In genomic region chr2:119799181-119799960, GRCm38 (mm10) we compare ENCODE assay signal across 8 mouse cellular contexts. TPM values are rescaled to one million over a fixed set of nuclear protein-coding genes. Genes with fewer than 3 reads are reported as not detected.
DNase-seq lines count a peak whose midpoint lies in the region; ATAC-seq and TF ChIP-seq lines count a peak whose summit lies in the region.

No protein-coding gene starts in this region.

- H3K27ac ChIP-seq in heart, embryonic 12.5 days (ENCODE audit: poor library complexity, severe bottlenecking), result 0 out of 2 replicates have a peak overlapping the region, but pooled peaks have one; percentile 12
- peak overlapping the region; percentile 79 for H3K27ac ChIP-seq in stomach, embryonic 16.5 days (ENCODE audit: low read length)

- no peaks in the 10 kb centered on the region for H3K79me2 ChIP-seq in C2C12 (ENCODE audit: control insufficient read depth, insufficient read depth)

- no peaks in the 10 kb centered on the region for H3K9me3 ChIP-seq in heart, embryonic 12.5 days (replicated peaks)
- no peaks in the 10 kb centered on the region for H3K9me3 ChIP-seq in stomach, embryonic 16.5 days (replicated peaks; ENCODE audit: control insufficient read depth, low read length)

- peaks cover 55% of the 10 kb centered on the region for H3K4me1 ChIP-seq in heart, embryonic 12.5 days (replicated peaks)
- H3K4me1 ChIP-seq in stomach, embryonic 16.5 days (ENCODE audit: control insufficient read depth, insufficient read depth, low read length), result peaks cover 45% of the 10 kb centered on the region

- H3K4me3 ChIP-seq in C2C12 (ENCODE audit: insufficient read depth, poor library complexity, severe bottlenecking), result peak overlapping the region; percentile 40
- H3K4me3 ChIP-seq in heart, embryonic 12.5 days, result peak overlapping the region; percentile 68
- peak overlapping the region; percentile 87 for H3K4me3 ChIP-seq in stomach, embryonic 16.5 days (replicated peaks; ENCODE audit: low read length)

- peak; percentile 46 for DNase-seq in MN1 (ENCODE audit: low spot score)
- peak; percentile 35 to 63 for DNase-seq in kidney, postnatal 25 days
- no peak for DNase-seq in layer of hippocampus, adult 18-20 months (ENCODE audit: low spot score in 2 of 2)

- peak overlapping the region; percentile 91 for H3K9ac ChIP-seq in heart, embryonic 12.5 days
- peak overlapping the region; percentile 95 for H3K9ac ChIP-seq in stomach, embryonic 16.5 days (ENCODE audit: low read length)

- H3K4me2 ChIP-seq in heart, embryonic 12.5 days, result peak overlapping the region; percentile 97
- peak overlapping the region; percentile 90 for H3K4me2 ChIP-seq in stomach, embryonic 16.5 days (ENCODE audit: low read depth, low read length)

- TF ChIP-seq CTCF in C2C12 (IDR thresholded peaks at IDR 0.05; ENCODE audit: control insufficient read depth, insufficient read depth, insufficient read length), result no peak

- H3K79me3 ChIP-seq in C2C12 (ENCODE audit: low read depth), result no peaks in the 10 kb centered on the region

- under 1% methylated on average over 69 of the region's 89 CpGs for WGBS in heart, embryonic 12.5 days
- under 1% methylated on average over 63 of the region's 89 CpGs for WGBS in stomach, embryonic 16.5 days

- ATAC-seq in common myeloid progenitor, adult 5-6 weeks (replicated peaks; ENCODE audit: low read depth, poor library complexity, severe bottlenecking), result peak; percentile 9; the same call in 1 of the 2 replicates
- ATAC-seq in heart, embryonic 12.5 days (ENCODE audit: insufficient number of reproducible peaks, low FRiP score), result peak; percentile 74
- ATAC-seq in megakaryocyte-erythroid progenitor cell, adult 5-6 weeks (replicated peaks; ENCODE audit: low FRiP score, low TSS enrichment, poor library complexity, severe bottlenecking), result 0 out of 2 replicates have a peak, but pooled peaks have one; percentile 43
- peak; percentile 75 for ATAC-seq in stomach, embryonic 16.5 days (ENCODE audit: insufficient read depth, low FRiP score)

- H3K36me3 ChIP-seq in C2C12 (ENCODE audit: control insufficient read depth, insufficient read depth), result no peaks in the 10 kb centered on the region
- peaks cover 5% of the 10 kb centered on the region; the same call in 1 of the 2 replicates for H3K36me3 ChIP-seq in heart, embryonic 12.5 days
- no peaks in the 10 kb centered on the region for H3K36me3 ChIP-seq in stomach, embryonic 16.5 days (ENCODE audit: control insufficient read depth, insufficient read depth, low read length)

- H3K27me3 ChIP-seq in C2C12 (ENCODE audit: control insufficient read depth, insufficient read depth, insufficient read length), result peaks cover 13% of the 10 kb centered on the region
- peaks cover 20% of the 10 kb centered on the region; the same call in 1 of the 2 replicates for H3K27me3 ChIP-seq in heart, embryonic 12.5 days (replicated peaks)
- H3K27me3 ChIP-seq in stomach, embryonic 16.5 days (ENCODE audit: control insufficient read depth, insufficient read depth, low read length), result no peaks in the 10 kb centered on the region

- H3ac ChIP-seq in C2C12 (ENCODE audit: control insufficient read depth, insufficient read length, low read depth), result peak overlapping the region; percentile 68

TF ChIP-seq in C2C12, 6 proteins besides CTCF, POLR2A, EP300 and RAD21:
- TF ChIP-seq MYOG (IDR thresholded peaks at IDR 0.05; ENCODE audit: control insufficient read depth, extremely low read depth, insufficient read length), result no peak
- TF ChIP-seq MYOD1 (IDR thresholded peaks at IDR 0.05; ENCODE audit: control insufficient read depth, insufficient read length, low read depth), result no peak
- no peak for TF ChIP-seq CEBPB (IDR thresholded peaks at IDR 0.05; ENCODE audit: low read depth)
- no peak for TF ChIP-seq USF1 (IDR thresholded peaks at IDR 0.05; ENCODE audit: low read depth)
- no peak for TF ChIP-seq MAX (IDR thresholded peaks at IDR 0.05)
- TF ChIP-seq FOSL1 (IDR thresholded peaks at IDR 0.05; ENCODE audit: insufficient read depth, low read length, poor library complexity, severe bottlenecking), result no peak

RNA-seq across cellular contexts. Expression of gene Tyro3, which starts 1.8 kb away (rescaled TPM):
- polyA plus RNA-seq in C2C12 (2012; fragmentation: generic; extraction: Trizol), result 9.3 TPM
- 1.1 TPM in 1 of 2 replicates, not detected in the other for total RNA-seq in common myeloid progenitor, adult 5-6 weeks (2017)
- polyA plus RNA-seq in heart, embryonic 12.5 days (2016; fragmentation: Nextera tagmentation; extraction: Ambion mirVana), result 9.2 and 10.7 TPM in 2 replicates
- 0.45 TPM in 1 of 2 replicates, not detected in the other for total RNA-seq in megakaryocyte-erythroid progenitor cell, adult 5-6 weeks (2014; fragmentation: Nextera tagmentation)
- not detected in 2 replicates for total RNA-seq in megakaryocyte-erythroid progenitor cell, adult 5-6 weeks (2017)
- polyA plus RNA-seq in stomach, embryonic 16.5 days (2015; fragmentation: Nextera tagmentation; extraction: Ambion mirVana), result 26.7 and 31.1 TPM in 2 replicates
- 10 to 100 TPM; 87.5 to 93.6 TPM for total RNA-seq in layer of hippocampus, adult 18-20 months (2021)

RNA-seq across cellular contexts. Expression of gene Rpap1, which starts 12.0 kb away (rescaled TPM):
- polyA plus RNA-seq in C2C12 (2012; fragmentation: generic; extraction: Trizol), result 14.2 TPM
- 9.1 and 11.2 TPM in 2 replicates for total RNA-seq in common myeloid progenitor, adult 5-6 weeks (2017)
- 22.8 and 23.9 TPM in 2 replicates for polyA plus RNA-seq in heart, embryonic 12.5 days (2016; fragmentation: Nextera tagmentation; extraction: Ambion mirVana)
- 22.5 and 24.4 TPM in 2 replicates for total RNA-seq in megakaryocyte-erythroid progenitor cell, adult 5-6 weeks (2014; fragmentation: Nextera tagmentation)
- 5.0 and 9.1 TPM in 2 replicates for total RNA-seq in megakaryocyte-erythroid progenitor cell, adult 5-6 weeks (2017)
- 26.1 and 26.7 TPM in 2 replicates for polyA plus RNA-seq in stomach, embryonic 16.5 days (2015; fragmentation: Nextera tagmentation; extraction: Ambion mirVana)
- total RNA-seq in layer of hippocampus, adult 18-20 months (2021), result 10 to 100 TPM; 17.7 to 19.2 TPM

RNA-seq across cellular contexts. Expression of gene Ltk, which starts 39.1 kb away (rescaled TPM):
- polyA plus RNA-seq in C2C12 (2012; fragmentation: generic; extraction: Trizol), result 0.01 TPM
- total RNA-seq in common myeloid progenitor, adult 5-6 weeks (2017), result not detected in 2 replicates
- polyA plus RNA-seq in heart, embryonic 12.5 days (2016; fragmentation: Nextera tagmentation; extraction: Ambion mirVana), result 0.13 and 0.17 TPM in 2 replicates
- total RNA-seq in megakaryocyte-erythroid progenitor cell, adult 5-6 weeks (2014; fragmentation: Nextera tagmentation), result not detected in 2 replicates
- not detected in 2 replicates for total RNA-seq in megakaryocyte-erythroid progenitor cell, adult 5-6 weeks (2017)
- 1.7 and 2.1 TPM in 2 replicates for polyA plus RNA-seq in stomach, embryonic 16.5 days (2015; fragmentation: Nextera tagmentation; extraction: Ambion mirVana)
- total RNA-seq in layer of hippocampus, adult 18-20 months (2021), result 10 to 100 TPM; 12.5 to 15.8 TPM

RNA-seq across cellular contexts. Expression of gene Itpka, which starts 57.2 kb away (rescaled TPM):
- polyA plus RNA-seq in C2C12 (2012; fragmentation: generic; extraction: Trizol), result 0.21 TPM
- 0.18 TPM in 1 of 2 replicates, not detected in the other for total RNA-seq in common myeloid progenitor, adult 5-6 weeks (2017)
- polyA plus RNA-seq in heart, embryonic 12.5 days (2016; fragmentation: Nextera tagmentation; extraction: Ambion mirVana), result 3.0 and 3.1 TPM in 2 replicates
- not detected in 2 replicates for total RNA-seq in megakaryocyte-erythroid progenitor cell, adult 5-6 weeks (2014; fragmentation: Nextera tagmentation)
- not detected in 2 replicates for total RNA-seq in megakaryocyte-erythroid progenitor cell, adult 5-6 weeks (2017)
- polyA plus RNA-seq in stomach, embryonic 16.5 days (2015; fragmentation: Nextera tagmentation; extraction: Ambion mirVana), result 7.5 and 7.6 TPM in 2 replicates
- total RNA-seq in layer of hippocampus, adult 18-20 months (2021), result 100 to 1,000 TPM; 284 to 311 TPM

Comparison
In these comparisons a context has a peak if more than half of its experiments do, and no peak if none do; other contexts are left out.
1. DNase-seq: peak in MN1 (single experiment) and kidney, postnatal 25 days (2 of 2); none in layer of hippocampus, adult 18-20 months (0 of 2).
2. ATAC-seq: peak in every context shown above with its lines; median percentile 75 in stomach, embryonic 16.5 days; 74 in heart, embryonic 12.5 days; 43 in megakaryocyte-erythroid progenitor cell, adult 5-6 weeks; 9 in common myeloid progenitor, adult 5-6 weeks.
3. RNA of gene Tyro3, which starts 1.8 kb away (total RNA-seq): 87.5 to 93.6 TPM in layer of hippocampus, adult 18-20 months; 1.1 TPM in common myeloid progenitor, adult 5-6 weeks and 0.45 TPM in megakaryocyte-erythroid progenitor cell, adult 5-6 weeks; every median in the first group is over 10 times any median in the second.
4. RNA of gene Ltk, which starts 39.1 kb away (total RNA-seq): 12.5 to 15.8 TPM in layer of hippocampus, adult 18-20 months; not detected in common myeloid progenitor, adult 5-6 weeks and not detected in megakaryocyte-erythroid progenitor cell, adult 5-6 weeks; every median in the first group is over 10 times any median in the second.
5. Peak in every context shown above with its lines, with median percentiles within 50 percentile points of each other: H3K4me3 ChIP-seq.